Mouse (Mus musculus) olfactory bulb, adult 2 months (tissue): ENCODE data around the gene Ankrd33b.

Experiments
- CTCF ChIP-seq: fragments of 200-500 bp; IDR thresholded peaks from 2 replicates; pipeline ENCODE4 v1.5.1; 2012; ENCODE audit warnings: low read depth, mild to moderate bottlenecking, low read length, moderate library complexity; ENCODE audit not compliant: insufficient read depth
- POLR2A ChIP-seq: fragments of 200-500 bp; IDR thresholded peaks from 2 replicates; pipeline ENCODE4 v1.6.1; 2012; ENCODE audit warnings: mild to moderate bottlenecking, low read depth, low read length, moderate library complexity; ENCODE audit not compliant: insufficient read depth

DNA sequence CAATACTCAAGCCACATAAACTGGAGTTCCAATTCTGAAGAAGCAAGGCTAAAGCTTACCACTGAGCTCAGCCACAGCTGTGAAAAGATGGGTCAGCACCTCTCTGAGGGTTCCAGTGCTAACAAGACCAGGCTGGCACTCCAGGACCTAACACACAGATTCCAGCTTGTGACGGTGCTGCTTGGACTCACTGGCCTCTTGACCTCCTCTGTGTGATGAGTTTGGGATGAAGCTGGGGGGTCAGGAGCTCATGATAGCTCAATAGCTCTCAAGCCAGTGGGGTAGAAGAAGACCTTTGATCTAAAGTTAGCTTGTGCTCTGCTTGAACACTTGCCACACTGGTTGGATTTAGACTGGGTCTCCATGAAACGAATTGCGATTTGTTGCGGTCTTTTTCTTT lies 60.8 kb downstream of the Ankrd33b start:
- no peak for TF ChIP-seq CTCF
- TF ChIP-seq POLR2A: no peak
